8 mouse cellular contexts compared by ENCODE assay signal in the genomic region with DNA sequence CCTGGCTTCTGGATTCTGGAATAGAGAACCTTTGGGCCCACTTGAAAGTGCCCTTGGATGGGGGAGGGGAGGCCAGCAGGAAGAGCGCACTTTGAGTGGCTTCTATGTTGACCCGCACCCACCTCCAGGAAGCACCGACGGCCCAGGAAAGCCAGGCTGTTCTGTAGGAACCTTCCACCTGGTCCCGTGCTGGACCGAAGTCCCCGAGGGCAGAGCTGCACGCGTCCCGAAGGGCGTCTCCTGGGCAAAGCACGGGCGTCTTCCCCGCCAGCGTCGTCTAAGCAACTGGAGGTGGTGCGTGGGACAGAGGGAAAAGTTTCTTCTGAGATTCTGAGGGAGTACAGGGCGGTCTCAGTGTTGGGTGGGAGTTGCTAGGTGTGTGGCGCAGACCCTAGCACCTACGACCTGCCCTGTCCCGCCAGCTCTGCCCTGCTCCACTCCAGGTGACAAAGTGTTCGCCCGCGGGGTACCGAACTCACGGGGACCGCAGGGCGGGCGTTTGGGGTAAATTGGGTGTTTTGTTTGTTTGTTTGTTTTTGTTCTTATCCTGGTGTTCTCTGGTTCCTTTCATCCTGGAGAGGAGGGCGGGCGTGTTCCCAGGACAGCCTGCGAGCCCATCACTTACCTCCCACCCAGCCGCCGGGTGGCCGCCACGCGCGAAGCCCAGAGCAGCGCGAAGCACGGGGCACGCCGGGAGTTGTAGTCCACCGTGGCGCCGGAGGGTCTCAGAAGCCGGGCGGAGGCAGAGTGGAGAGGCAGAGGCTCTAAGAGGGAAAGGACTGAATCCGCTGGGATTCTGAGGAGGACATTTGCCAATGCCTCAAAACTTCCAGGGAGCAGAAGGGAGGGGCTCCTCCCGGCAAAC. TPM values are rescaled to one million over a fixed set of nuclear protein-coding genes. Genes with fewer than 3 reads are reported as not detected.
DNase-seq lines count a peak whose midpoint lies in the region; ATAC-seq lines count a peak whose summit lies in the region.

Gene Samd13, minus strand, starts transcription at position 782 of the 865 bp plus-strand sequence.

- H3K36me3 ChIP-seq in hindbrain, embryonic 16.5 days (ENCODE audit: control insufficient read depth, insufficient read depth, low read length), result no peaks in the 10 kb centered on the region
- H3K36me3 ChIP-seq in limb, embryonic 10.5 days, result no peaks in the 10 kb centered on the region

- no peaks in the 10 kb centered on the region for H3K27me3 ChIP-seq in hindbrain, embryonic 16.5 days (replicated peaks; ENCODE audit: control insufficient read depth, insufficient read depth, low read length)
- H3K27me3 ChIP-seq in limb, embryonic 10.5 days (ENCODE audit: low read depth, poor library complexity, severe bottlenecking), result peaks cover 26% of the 10 kb centered on the region

- H3K9me3 ChIP-seq in hindbrain, embryonic 16.5 days (ENCODE audit: control insufficient read depth, low read length), result no peaks in the 10 kb centered on the region
- H3K9me3 ChIP-seq in limb, embryonic 10.5 days (replicated peaks), result no peaks in the 10 kb centered on the region

- peak within 1 kb of the TSS; percentile 49 for H3K4me3 ChIP-seq in hindbrain, embryonic 16.5 days (ENCODE audit: low read length)
- peak within 1 kb of the TSS; percentile 68 for H3K4me3 ChIP-seq in limb, embryonic 10.5 days

- H3K9ac ChIP-seq in hindbrain, embryonic 16.5 days (ENCODE audit: low read depth, low read length), result peak within 1 kb of the TSS; percentile 54

- H3K27ac ChIP-seq in hindbrain, embryonic 16.5 days (ENCODE audit: low read depth, low read length), result no peak within 1 kb of the TSS
- peak within 1 kb of the TSS; percentile 87 for H3K27ac ChIP-seq in limb, embryonic 10.5 days

- no peaks in the 10 kb centered on the region; the same call in none of the 2 replicates for H3K4me1 ChIP-seq in hindbrain, embryonic 16.5 days (ENCODE audit: control insufficient read depth, insufficient read depth, low read depth, low read length)
- peaks cover 13% of the 10 kb centered on the region for H3K4me1 ChIP-seq in limb, embryonic 10.5 days

- ATAC-seq in hindbrain, embryonic 16.5 days, result peak; percentile 94
- no peak for ATAC-seq in monocyte, adult 5-6 weeks (replicated peaks; ENCODE audit: insufficient number of reproducible peaks, low FRiP score, low TSS enrichment, poor library complexity, severe bottlenecking)

- DNase-seq in ZHBTc4 (ENCODE audit: low read depth, low spot score), result peak; percentile 71
- peak; percentile 87 for DNase-seq in embryo, embryonic 10 days (ENCODE audit: low spot score)
- DNase-seq in gastrocnemius, postnatal 14 days, result peak; percentile 74
- DNase-seq in limb, embryonic 10.5 days (ENCODE audit: low spot score), result peak; percentile 85
- peak; percentile 73 for DNase-seq in mesoderm, embryonic 11.5 days (ENCODE audit: low read depth, low spot score)
- peak; percentile 25 to 26 for DNase-seq in right cerebral cortex, postnatal 36 days (ENCODE audit: low spot score in 2 of 2)

- 3% methylated on average over 50 of the region's 50 CpGs for WGBS in hindbrain, embryonic 16.5 days
- 3% methylated on average over 50 of the region's 50 CpGs for WGBS in limb, embryonic 10.5 days

- peak within 1 kb of the TSS; percentile 85 for H3K4me2 ChIP-seq in hindbrain, embryonic 16.5 days (ENCODE audit: low read length)

- intact Hi-C loops in gastrocnemius, postnatal 14 days (cut with DNase I; ENCODE audit: low total_unique reads), result no loop called here

RNA-seq across cellular contexts. Expression of gene Samd13, which starts in this region (rescaled TPM):
- total RNA-seq in gastrocnemius, postnatal 14 days (2021), result 1 to 10 TPM in 1 of 2 experiments, under 1 TPM in 1; 0.57 to 1.7 TPM
- polyA plus RNA-seq in hindbrain, embryonic 16.5 days (2015; fragmentation: Nextera tagmentation; extraction: Ambion mirVana), result 0.12 and 0.20 TPM in 2 replicates
- 0.83 and 1.2 TPM in 2 replicates for polyA plus RNA-seq in limb, embryonic 10.5 days (2016; fragmentation: Nextera tagmentation; extraction: Ambion mirVana)
- total RNA-seq in monocyte, adult 5-6 weeks (2017), result 0.86 to 3.6 TPM (median 2.4 TPM) in 3 replicates

Comparison
In these comparisons a context has a peak if more than half of its experiments do, and no peak if none do; other contexts are left out.
1. Peak in ATAC-seq, H3K4me3 ChIP-seq, H3K9ac ChIP-seq and H3K4me2 ChIP-seq in hindbrain, embryonic 16.5 days; RNA of the gene not detected or under 1 TPM.
2. DNase-seq: peak in every context shown above with its lines; median percentile 87 in embryo, embryonic 10 days; 85 in limb, embryonic 10.5 days; 74 in gastrocnemius, postnatal 14 days; 73 in mesoderm, embryonic 11.5 days; 71 in ZHBTc4; 26 in right cerebral cortex, postnatal 36 days.